Mouse (Mus musculus): ENCODE results near the gene Prpf4. TPM values are rescaled to one million over a fixed set of nuclear protein-coding genes. Genes with fewer than 3 reads are reported as not detected.

Gene Prpf4
- polyA plus RNA-seq, 1 experiment from 2014 or later, result 14.9 TPM

DNA sequence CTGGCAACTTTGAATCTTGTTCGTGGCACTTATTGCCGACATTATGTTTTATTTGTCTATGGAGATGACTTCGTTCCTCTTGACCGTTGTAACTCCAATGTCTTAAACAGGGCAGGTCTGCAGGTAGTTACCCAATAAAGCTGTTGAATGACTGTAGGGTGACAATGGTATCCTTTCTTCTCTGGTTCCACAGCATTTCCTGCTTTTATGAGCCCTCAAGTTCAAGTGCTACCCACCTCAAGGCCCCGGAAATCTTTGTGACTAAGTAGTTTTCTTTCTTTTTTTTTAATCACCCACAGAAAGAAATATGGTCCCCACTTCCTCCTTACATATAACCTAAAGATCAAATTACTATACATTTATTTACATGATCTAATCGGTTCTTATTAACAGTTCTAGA, 67.2 kb downstream of the Prpf4 start:
- peaks cover 9% of the 10 kb centered on the region for H3K4me1 ChIP-seq (replicated peaks)
- no peak for ATAC-seq (ENCODE audit: insufficient number of reproducible peaks, low FRiP score)
- H3K27ac ChIP-seq (ENCODE audit: poor library complexity, severe bottlenecking), result no peak overlapping the region
- peaks cover 25% of the 10 kb centered on the region for H3K27me3 ChIP-seq (replicated peaks)
- H3K9ac ChIP-seq, result no peak overlapping the region
- H3K4me2 ChIP-seq, result no peak overlapping the region
- H3K4me3 ChIP-seq, result no peak overlapping the region
- no peaks in the 10 kb centered on the region for H3K9me3 ChIP-seq (replicated peaks)
- H3K36me3 ChIP-seq, result no peaks in the 10 kb centered on the region
- 76% methylated on average over 6 of the region's 6 CpGs for WGBS

Other genes with a start within 250 kb of the Prpf4 start
- 8.9 and 9.7 TPM in 2 replicates for gene Zfp37, start 177.8 kb upstream of the Prpf4 start, polyA plus RNA-seq (2016; fragmentation: Nextera tagmentation; extraction: Ambion mirVana)
- 16.7 and 16.9 TPM in 2 replicates for gene Slc31a2, start 146.2 kb upstream of the Prpf4 start, polyA plus RNA-seq (2016; fragmentation: Nextera tagmentation; extraction: Ambion mirVana)
- 18.2 and 19.6 TPM in 2 replicates for gene Fkbp15, start 48.2 kb upstream of the Prpf4 start, polyA plus RNA-seq (2016; fragmentation: Nextera tagmentation; extraction: Ambion mirVana)
- gene Slc31a1, start 48.1 kb upstream of the Prpf4 start, polyA plus RNA-seq (2016; fragmentation: Nextera tagmentation; extraction: Ambion mirVana), result 50.5 and 52.0 TPM in 2 replicates
- 90.4 and 90.8 TPM in 2 replicates for gene Cdc26, start 155 bp upstream of the Prpf4 start, polyA plus RNA-seq (2016; fragmentation: Nextera tagmentation; extraction: Ambion mirVana)
- not detected in 2 replicates for gene Rnf183, start 26.5 kb downstream of the Prpf4 start, polyA plus RNA-seq (2016; fragmentation: Nextera tagmentation; extraction: Ambion mirVana)
- 3.3 and 4.0 TPM in 2 replicates for gene Wdr31, start 62.1 kb downstream of the Prpf4 start, polyA plus RNA-seq (2016; fragmentation: Nextera tagmentation; extraction: Ambion mirVana)
- gene Bspry, start 71.3 kb downstream of the Prpf4 start, polyA plus RNA-seq (2016; fragmentation: Nextera tagmentation; extraction: Ambion mirVana), result 0.49 and 0.64 TPM in 2 replicates
- gene Hdhd3, start 94.7 kb downstream of the Prpf4 start, polyA plus RNA-seq (2016; fragmentation: Nextera tagmentation; extraction: Ambion mirVana), result 7.0 and 8.0 TPM in 2 replicates
- gene Alad, start 111.1 kb downstream of the Prpf4 start, polyA plus RNA-seq (2016; fragmentation: Nextera tagmentation; extraction: Ambion mirVana), result 74.3 and 80.0 TPM in 2 replicates
- 53.6 and 59.9 TPM in 2 replicates for gene Pole3, start 116.3 kb downstream of the Prpf4 start, polyA plus RNA-seq (2016; fragmentation: Nextera tagmentation; extraction: Ambion mirVana)
- 0.31 and 0.43 TPM in 2 replicates for gene 4933430I17Rik, start 116.6 kb downstream of the Prpf4 start, polyA plus RNA-seq (2016; fragmentation: Nextera tagmentation; extraction: Ambion mirVana)
- 60.5 and 73.7 TPM in 2 replicates for gene Rgs3, start 151.1 kb downstream of the Prpf4 start, polyA plus RNA-seq (2016; fragmentation: Nextera tagmentation; extraction: Ambion mirVana)